Mouse (Mus musculus) kidney, adult 9 months (tissue): ENCODE measurements around the gene Opcml.

Source experiments
- DNase-seq: peaks from one replicate; pipeline ENCODE4 v3.0.0; 2022

Gene Opcml

GRCm38 (mm10) chr9:28444972-28445371 is 654.4 kb downstream of the Opcml start:
- DNase-seq = no peak

- DNase-seq = no peak
Observed at GRCm38 (mm10) chr9:28445863-28446262, 655.3 kb downstream of the Opcml start.

- no peak for DNase-seq
Observed at GRCm38 (mm10) chr9:28446278-28447064, 655.9 kb downstream of the Opcml start.

GRCm38 (mm10) chr9:28452509-28452908 is 661.9 kb downstream of the Opcml start:
- DNase-seq = no peak

- no peak for DNase-seq
Observed at GRCm38 (mm10) chr9:28453062-28453461, 662.5 kb downstream of the Opcml start.

GRCm38 (mm10) chr9:28457982-28458770 is 667.6 kb downstream of the Opcml start:
- no peak for DNase-seq

- no peak for DNase-seq
Observed at GRCm38 (mm10) chr9:28463622-28464021, 673.0 kb downstream of the Opcml start.

- no peak for DNase-seq
Observed at GRCm38 (mm10) chr9:28469419-28469818, 678.8 kb downstream of the Opcml start.

- no peak for DNase-seq
Observed at GRCm38 (mm10) chr9:28471501-28471900, 680.9 kb downstream of the Opcml start.

- no peak for DNase-seq
Observed at GRCm38 (mm10) chr9:28474586-28474985, 684.0 kb downstream of the Opcml start.

- DNase-seq = no peak
Observed at GRCm38 (mm10) chr9:28481261-28481660, 690.7 kb downstream of the Opcml start.

GRCm38 (mm10) chr9:28488499-28488898 is 697.9 kb downstream of the Opcml start:
- no peak for DNase-seq

GRCm38 (mm10) chr9:28489828-28490227 is 699.3 kb downstream of the Opcml start:
- DNase-seq = no peak

GRCm38 (mm10) chr9:28490410-28490809 is 699.8 kb downstream of the Opcml start:
- no peak for DNase-seq

GRCm38 (mm10) chr9:28499841-28500794 is 709.5 kb downstream of the Opcml start:
- no peak for DNase-seq

GRCm38 (mm10) chr9:28513905-28514304 is 723.3 kb downstream of the Opcml start:
- no peak for DNase-seq

- no peak for DNase-seq
Observed at GRCm38 (mm10) chr9:28533191-28533590, 742.6 kb downstream of the Opcml start.

- DNase-seq = no peak
Observed at GRCm38 (mm10) chr9:28535006-28535405, 744.4 kb downstream of the Opcml start.

- DNase-seq = no peak
Observed at GRCm38 (mm10) chr9:28536637-28537036, 746.1 kb downstream of the Opcml start.

GRCm38 (mm10) chr9:28548189-28548588 is 757.6 kb downstream of the Opcml start:
- no peak for DNase-seq

- DNase-seq = peak; percentile 38
Observed at GRCm38 (mm10) chr9:28552387-28553182, 762.0 kb downstream of the Opcml start.

GRCm38 (mm10) chr9:28558628-28559027 is 768.1 kb downstream of the Opcml start:
- DNase-seq = no peak
